Mouse (Mus musculus): ENCODE measurements around the gene Ttc38. TPM values are rescaled to one million over a fixed set of nuclear protein-coding genes. Genes with fewer than 3 reads are reported as not detected.
A peak's percentile ranks its signal among the peaks of the same experiment; 100 is the strongest.
"Not testable (repeated sequence)": the region's sequence is repeated elsewhere in the genome, so short reads cannot be mapped to it uniquely, and the experiment has no call there.

Gene Ttc38
- polyA plus RNA-seq, 1 experiment from 2014 or later: 10.7 TPM

DNA sequence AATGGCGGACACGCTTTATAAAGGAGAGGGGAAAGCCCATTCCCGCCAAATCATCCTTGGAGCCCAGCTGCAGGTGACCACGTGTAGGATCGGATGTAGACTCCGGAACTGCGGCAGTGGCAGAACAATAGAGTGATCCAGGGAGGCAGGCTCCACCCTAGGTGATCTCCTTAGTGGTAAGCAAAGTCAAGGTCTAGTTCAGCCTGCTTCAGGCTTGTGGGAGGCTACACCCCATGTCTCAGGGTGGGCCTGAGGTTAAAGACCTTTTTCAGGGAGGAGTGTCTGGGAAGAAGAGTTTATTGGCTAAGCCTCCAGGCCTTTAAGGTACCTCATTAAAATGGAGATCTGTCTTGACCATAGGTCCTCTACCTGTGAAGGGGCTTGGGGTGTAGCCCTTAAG is 33.8 kb downstream of the Ttc38 start:
- not testable (repeated sequence) for H3K4me3 ChIP-seq (ENCODE audit: low read depth, low read length); H3K27ac ChIP-seq (ENCODE audit: low read length); ATAC-seq (ENCODE audit: low read depth); H3K4me1 ChIP-seq (ENCODE audit: control insufficient read depth, low read depth, low read length); H3K4me2 ChIP-seq (ENCODE audit: low read depth, low read length); H3K9me3 ChIP-seq (replicated peaks; ENCODE audit: control insufficient read depth, low read length); H3K9ac ChIP-seq (ENCODE audit: low read depth, low read length); H3K27me3 ChIP-seq (ENCODE audit: control insufficient read depth, insufficient read depth, low read depth, low read length)
- WGBS (ENCODE audit: insufficient replicate concordance): 89% methylated on average over 7 of the region's 7 CpGs
- H3K36me3 ChIP-seq (ENCODE audit: control insufficient read depth, insufficient read depth): peaks cover 70% of the 10 kb centered on the region

DNA sequence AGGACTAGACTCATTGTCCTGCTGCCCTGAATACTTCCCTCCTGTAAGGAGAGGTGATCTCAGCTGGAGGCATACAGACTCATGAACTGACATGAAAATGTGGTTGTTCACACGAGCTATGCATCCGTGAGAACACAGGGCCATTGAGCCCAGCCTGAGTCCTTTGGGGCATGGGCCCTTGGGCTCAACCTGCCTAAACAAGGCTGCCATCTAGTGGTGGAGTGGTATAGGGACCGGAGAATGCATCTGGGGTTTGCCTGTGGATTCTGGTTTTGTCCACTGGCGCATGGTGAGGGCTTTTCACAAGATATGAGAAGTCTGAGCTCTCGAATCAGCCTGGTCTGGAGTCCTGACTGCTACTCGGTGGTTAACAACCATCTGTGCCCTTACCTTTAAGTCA is 35.6 kb downstream of the Ttc38 start:
- no peak overlapping the region for H3K27ac ChIP-seq (ENCODE audit: low read length)
- H3K9me3 ChIP-seq (replicated peaks; ENCODE audit: control insufficient read depth, low read length): no peaks in the 10 kb centered on the region
- H3K4me1 ChIP-seq (ENCODE audit: control insufficient read depth, low read depth, low read length): no peaks in the 10 kb centered on the region
- H3K36me3 ChIP-seq (ENCODE audit: control insufficient read depth, insufficient read depth): peaks cover 71% of the 10 kb centered on the region
- ATAC-seq (ENCODE audit: low read depth): 0 out of 2 replicates have a peak, but pooled peaks have one; percentile 45
- H3K9ac ChIP-seq (ENCODE audit: low read depth, low read length): no peak overlapping the region
- no peaks in the 10 kb centered on the region for H3K27me3 ChIP-seq (ENCODE audit: control insufficient read depth, insufficient read depth, low read depth, low read length)
- no peak overlapping the region for H3K4me3 ChIP-seq (ENCODE audit: low read depth, low read length)
- H3K4me2 ChIP-seq (ENCODE audit: low read depth, low read length): no peak overlapping the region
- 38% methylated on average over 6 of the region's 6 CpGs for WGBS (ENCODE audit: insufficient replicate concordance)

DNA sequence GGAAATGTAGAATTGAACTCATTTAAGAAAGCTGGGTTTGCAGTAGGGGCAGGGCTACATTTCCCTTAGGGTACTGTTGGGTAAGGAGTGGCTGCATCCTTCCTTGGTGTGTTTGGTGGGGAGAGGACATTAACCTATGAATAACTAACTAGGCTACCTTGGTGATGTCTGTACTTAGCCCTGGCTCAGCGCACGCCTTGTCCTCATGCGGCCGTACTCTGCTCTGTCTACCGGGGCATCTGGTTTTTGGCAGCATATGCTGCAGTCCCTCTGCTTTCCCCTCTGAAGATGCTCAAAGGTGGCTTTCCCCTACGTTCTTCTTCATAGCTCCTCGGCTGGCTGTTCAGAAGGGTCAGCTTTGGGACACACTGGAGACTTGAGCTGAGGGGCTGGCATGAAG is 45.2 kb downstream of the Ttc38 start:
- Histone ChIP-seq H3K4me1 (ENCODE audit: control insufficient read depth, low read depth, low read length) (peaks cover 14% of the 10 kb centered on the region), H3K4me2 (ENCODE audit: low read depth, low read length) (no peak overlapping the region), H3K9me3 (replicated peaks; ENCODE audit: control insufficient read depth, low read length) (no peaks in the 10 kb centered on the region), H3K27ac (ENCODE audit: low read length) (no peak overlapping the region), H3K9ac (ENCODE audit: low read depth, low read length) (no peak overlapping the region), H3K36me3 (ENCODE audit: control insufficient read depth, insufficient read depth) (peaks cover 26% of the 10 kb centered on the region), H3K4me3 (ENCODE audit: low read depth, low read length) (no peak overlapping the region), H3K27me3 (ENCODE audit: control insufficient read depth, insufficient read depth, low read depth, low read length) (no peaks in the 10 kb centered on the region)
- 92% methylated on average over 7 of the region's 7 CpGs for WGBS (ENCODE audit: insufficient replicate concordance)
- no peak for ATAC-seq (ENCODE audit: low read depth)

DNA sequence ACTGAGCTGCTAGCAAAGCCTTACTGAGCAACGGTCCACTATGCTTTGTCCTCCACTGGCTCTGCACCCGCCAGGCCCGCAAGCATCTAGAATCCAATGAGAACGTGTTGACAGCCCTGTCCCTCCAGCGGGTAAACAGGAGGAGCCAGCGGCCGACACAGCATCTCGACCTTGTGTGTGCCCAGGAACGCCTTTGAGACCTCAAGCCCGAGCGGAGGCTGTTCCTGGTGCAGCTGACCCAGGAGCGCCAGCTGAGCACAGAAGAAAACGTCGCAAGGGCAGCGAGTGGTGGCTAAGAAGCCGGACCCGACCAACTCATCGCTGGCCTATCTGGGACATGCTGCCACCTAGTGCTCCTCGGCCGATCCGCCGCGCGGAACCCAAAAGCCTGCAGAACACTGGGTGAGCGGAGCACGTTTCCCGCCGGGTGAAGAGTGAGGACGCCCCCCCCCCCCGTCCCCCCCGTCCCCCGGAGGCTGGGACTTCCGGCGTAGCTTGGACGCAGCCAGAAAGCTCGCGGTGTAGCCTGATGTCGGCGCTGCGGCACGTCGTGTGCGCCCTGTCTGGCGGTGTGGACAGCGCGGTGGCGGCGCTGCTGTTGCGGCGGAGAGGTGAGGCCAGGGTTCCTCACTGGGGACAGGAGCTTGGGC is 46.9 kb downstream of the Ttc38 start, which contains the start of gene Trmu:
Gene Trmu, plus strand, starts transcription at position 465 of the 650 bp plus-strand sequence.
- Histone ChIP-seq H3K36me3 (ENCODE audit: control insufficient read depth, insufficient read depth) (peaks cover 20% of the 10 kb centered on the region), H3K4me2 (ENCODE audit: low read depth, low read length) (peak within 1 kb of the TSS; percentile 75), H3K4me1 (ENCODE audit: control insufficient read depth, low read depth, low read length) (peaks cover 14% of the 10 kb centered on the region), H3K9ac (ENCODE audit: low read depth, low read length) (peak within 1 kb of the TSS; percentile 77), H3K4me3 (ENCODE audit: low read depth, low read length) (peak within 1 kb of the TSS; percentile 78), H3K27ac (ENCODE audit: low read length) (peak within 1 kb of the TSS; percentile 70), H3K9me3 (replicated peaks; ENCODE audit: control insufficient read depth, low read length) (no peaks in the 10 kb centered on the region), H3K27me3 (ENCODE audit: control insufficient read depth, insufficient read depth, low read depth, low read length) (no peaks in the 10 kb centered on the region)
- ATAC-seq (ENCODE audit: low read depth): peak; percentile 94
- 1% methylated on average over 47 of the region's 50 CpGs for WGBS (ENCODE audit: insufficient replicate concordance)

DNA sequence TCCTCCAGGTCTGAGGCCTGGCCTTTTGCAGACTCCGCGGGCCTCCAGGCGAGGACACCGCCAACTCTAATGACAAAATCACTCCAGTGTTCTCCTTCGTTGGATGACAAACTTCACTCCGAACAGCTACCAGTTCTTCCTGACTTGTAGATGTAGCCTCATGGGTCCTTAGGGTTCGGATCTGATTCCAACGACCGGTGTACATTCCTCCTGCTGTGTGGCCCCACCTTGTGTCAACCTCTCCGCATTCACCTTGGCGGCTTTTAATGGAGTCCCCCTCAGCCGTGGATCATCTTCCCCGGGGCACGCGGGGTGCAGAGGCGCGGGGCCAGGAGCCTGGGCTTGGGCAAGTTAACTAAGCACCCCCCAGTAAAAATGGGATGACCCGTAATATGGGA is 47.4 kb downstream of the Ttc38 start:
- ATAC-seq (ENCODE audit: low read depth): peak; percentile 38
- Histone ChIP-seq H3K9ac (ENCODE audit: low read depth, low read length) (peak overlapping the region; percentile 77), H3K4me2 (ENCODE audit: low read depth, low read length) (peak overlapping the region; percentile 75), H3K27me3 (ENCODE audit: control insufficient read depth, insufficient read depth, low read depth, low read length) (no peaks in the 10 kb centered on the region), H3K4me1 (ENCODE audit: control insufficient read depth, low read depth, low read length) (peaks cover 14% of the 10 kb centered on the region), H3K36me3 (ENCODE audit: control insufficient read depth, insufficient read depth) (peaks cover 17% of the 10 kb centered on the region), H3K27ac (ENCODE audit: low read length) (peak overlapping the region; percentile 70), H3K9me3 (replicated peaks; ENCODE audit: control insufficient read depth, low read length) (no peaks in the 10 kb centered on the region), H3K4me3 (ENCODE audit: low read depth, low read length) (peak overlapping the region; percentile 78)
- WGBS (ENCODE audit: insufficient replicate concordance): 0% methylated on average over 18 of the region's 18 CpGs

DNA sequence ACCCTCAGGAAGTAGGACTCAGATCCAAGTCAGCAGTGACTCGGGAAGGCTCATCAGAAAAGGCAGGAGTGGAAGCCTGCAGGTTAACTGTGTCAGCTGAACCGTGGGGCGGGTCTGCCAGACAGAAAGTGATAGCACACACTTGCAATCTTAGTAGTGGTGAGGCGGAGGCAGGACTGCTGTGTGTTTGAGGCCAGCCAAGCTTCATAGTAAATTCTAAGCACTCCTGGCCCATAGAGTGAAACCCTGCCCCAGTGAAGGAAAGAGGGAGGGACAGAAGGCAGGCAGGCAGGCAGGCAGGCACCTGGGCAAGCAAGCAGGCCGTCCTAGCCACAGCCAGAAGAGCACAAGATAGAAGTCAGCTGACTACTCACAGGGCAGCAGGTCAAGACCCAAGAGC is 53.5 kb downstream of the Ttc38 start:
- no peaks in the 10 kb centered on the region; the same call in 1 of the 2 replicates for H3K4me1 ChIP-seq (ENCODE audit: control insufficient read depth, low read depth, low read length)
- no peak overlapping the region for H3K4me2 ChIP-seq (ENCODE audit: low read depth, low read length)
- H3K9me3 ChIP-seq (replicated peaks; ENCODE audit: control insufficient read depth, low read length): no peaks in the 10 kb centered on the region
- no peaks in the 10 kb centered on the region for H3K27me3 ChIP-seq (ENCODE audit: control insufficient read depth, insufficient read depth, low read depth, low read length)
- no peak overlapping the region for H3K27ac ChIP-seq (ENCODE audit: low read length)
- peaks cover 4% of the 10 kb centered on the region for H3K36me3 ChIP-seq (ENCODE audit: control insufficient read depth, insufficient read depth)
- no peak overlapping the region for H3K9ac ChIP-seq (ENCODE audit: low read depth, low read length)
- no peak overlapping the region for H3K4me3 ChIP-seq (ENCODE audit: low read depth, low read length)
- ATAC-seq (ENCODE audit: low read depth): no peak
- WGBS (ENCODE audit: insufficient replicate concordance): 62% methylated on average over 5 of the region's 5 CpGs

DNA sequence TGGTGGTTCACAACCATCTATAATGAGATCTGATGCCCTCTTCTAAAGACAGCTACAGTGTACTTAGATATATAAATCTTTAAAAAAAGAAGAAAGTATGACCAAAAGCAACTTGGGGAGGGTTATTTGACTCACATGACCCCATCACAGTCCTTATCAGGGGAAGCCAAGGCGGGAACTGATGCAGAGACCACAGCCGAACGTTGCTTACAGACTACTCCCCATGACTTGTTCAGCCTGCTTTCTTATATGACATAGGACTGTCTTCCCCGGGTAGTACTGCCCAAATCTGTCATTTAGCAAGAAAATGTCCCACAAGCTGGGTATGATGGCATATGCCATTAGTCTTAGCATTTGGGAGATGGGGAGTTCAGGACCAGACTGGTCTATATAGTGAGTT is 57.1 kb downstream of the Ttc38 start:
- H3K4me3 ChIP-seq (ENCODE audit: low read depth, low read length): no peak overlapping the region
- H3K27ac ChIP-seq (ENCODE audit: low read length): no peak overlapping the region
- H3K9ac ChIP-seq (ENCODE audit: low read depth, low read length): no peak overlapping the region
- no peaks in the 10 kb centered on the region for H3K27me3 ChIP-seq (ENCODE audit: control insufficient read depth, insufficient read depth, low read depth, low read length)
- WGBS (ENCODE audit: insufficient replicate concordance): 41% methylated on average over 4 of the region's 4 CpGs
- peaks cover 19% of the 10 kb centered on the region for H3K36me3 ChIP-seq (ENCODE audit: control insufficient read depth, insufficient read depth)
- ATAC-seq (ENCODE audit: low read depth): no peak
- H3K4me1 ChIP-seq (ENCODE audit: control insufficient read depth, low read depth, low read length): no peaks in the 10 kb centered on the region
- no peak overlapping the region for H3K4me2 ChIP-seq (ENCODE audit: low read depth, low read length)
- no peaks in the 10 kb centered on the region for H3K9me3 ChIP-seq (replicated peaks; ENCODE audit: control insufficient read depth, low read length)

DNA sequence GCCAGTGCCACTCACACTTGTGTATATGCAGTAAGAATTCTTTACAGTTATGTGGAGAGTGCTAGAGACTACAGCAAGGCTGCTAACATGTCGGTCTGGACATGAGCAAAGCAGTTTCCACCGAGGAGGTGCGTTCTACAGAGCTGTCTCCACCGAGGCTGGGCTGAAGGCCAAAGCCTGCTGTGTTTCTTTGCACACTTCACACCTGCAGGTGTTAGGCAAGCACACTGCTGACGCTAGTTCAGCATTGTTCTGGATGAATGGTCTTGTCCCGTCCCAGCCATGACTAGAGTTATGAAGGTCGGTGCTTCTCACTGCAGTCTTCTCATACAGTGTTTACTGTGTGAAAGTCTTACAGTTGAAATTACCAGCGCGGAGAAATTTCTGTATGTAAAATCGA is 59.9 kb downstream of the Ttc38 start:
- no peaks in the 10 kb centered on the region for H3K4me1 ChIP-seq (ENCODE audit: control insufficient read depth, low read depth, low read length)
- H3K9me3 ChIP-seq (replicated peaks; ENCODE audit: control insufficient read depth, low read length): no peaks in the 10 kb centered on the region
- H3K36me3 ChIP-seq (ENCODE audit: control insufficient read depth, insufficient read depth): peaks cover 19% of the 10 kb centered on the region
- H3K4me2 ChIP-seq (ENCODE audit: low read depth, low read length): no peak overlapping the region
- 79% methylated on average over 10 of the region's 10 CpGs for WGBS (ENCODE audit: insufficient replicate concordance)
- no peak overlapping the region for H3K4me3 ChIP-seq (ENCODE audit: low read depth, low read length)
- H3K27me3 ChIP-seq (ENCODE audit: control insufficient read depth, insufficient read depth, low read depth, low read length): no peaks in the 10 kb centered on the region
- ATAC-seq (ENCODE audit: low read depth): no peak
- no peak overlapping the region for H3K27ac ChIP-seq (ENCODE audit: low read length)
- no peak overlapping the region for H3K9ac ChIP-seq (ENCODE audit: low read depth, low read length)

DNA sequence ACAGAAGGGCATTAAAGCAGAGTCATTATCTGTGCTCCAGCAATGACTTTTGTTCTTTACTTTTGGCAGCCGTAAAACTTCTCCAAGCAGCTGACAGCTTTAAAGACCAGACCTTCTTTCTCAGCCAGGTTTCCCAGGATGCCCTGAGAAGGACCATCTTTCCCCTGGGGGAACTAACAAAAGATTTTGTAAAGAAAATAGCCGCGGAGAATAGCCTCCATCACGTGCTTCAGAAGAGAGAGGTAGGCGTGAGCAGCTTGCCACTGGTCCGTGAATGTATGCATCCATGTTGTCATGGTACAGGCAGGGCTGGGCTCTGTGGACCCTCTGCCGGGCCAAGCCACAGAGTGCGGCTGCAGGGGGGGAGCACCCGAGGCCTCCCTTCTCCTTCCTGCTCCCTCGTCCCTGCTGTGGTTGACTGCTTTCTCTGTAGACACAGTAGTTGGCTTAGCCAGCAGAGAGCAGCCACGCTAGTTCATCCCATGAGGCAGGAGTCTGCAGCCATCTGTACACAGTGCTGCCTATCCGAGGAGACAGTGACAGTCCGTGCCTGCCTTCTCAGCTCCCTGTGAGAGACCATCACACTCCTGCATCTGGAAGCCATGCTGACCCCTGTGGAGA is 60.5 kb downstream of the Ttc38 start:
- Histone ChIP-seq H3K4me3 (ENCODE audit: low read depth, low read length) (no peak overlapping the region), H3K36me3 (ENCODE audit: control insufficient read depth, insufficient read depth) (peaks cover 19% of the 10 kb centered on the region), H3K4me2 (ENCODE audit: low read depth, low read length) (no peak overlapping the region), H3K9me3 (replicated peaks; ENCODE audit: control insufficient read depth, low read length) (no peaks in the 10 kb centered on the region), H3K27me3 (ENCODE audit: control insufficient read depth, insufficient read depth, low read depth, low read length) (no peaks in the 10 kb centered on the region), H3K9ac (ENCODE audit: low read depth, low read length) (no peak overlapping the region), H3K27ac (ENCODE audit: low read length) (no peak overlapping the region), H3K4me1 (ENCODE audit: control insufficient read depth, low read depth, low read length) (no peaks in the 10 kb centered on the region)
- 75% methylated on average over 13 of the region's 13 CpGs for WGBS (ENCODE audit: insufficient replicate concordance)
- no peak for ATAC-seq (ENCODE audit: low read depth)
